Mouse (Mus musculus) spleen, adult 2 months (tissue): ENCODE results near the gene Spen.

ENCODE experiments used
- CTCF ChIP-seq: fragments of 200-500 bp; IDR thresholded peaks from 2 replicates; pipeline ENCODE4 v1.5.1; 2011; ENCODE audit warnings: mild to moderate bottlenecking, inconsistent platforms; ENCODE audit not compliant: insufficient read depth, insufficient read length, insufficient replicate concordance; ENCODE audit errors: extremely low read depth
- POLR2A ChIP-seq: fragments of 200-500 bp; IDR thresholded peaks from 2 replicates; pipeline ENCODE4 v1.6.1; 2011; ENCODE audit warnings: low read depth, low read length, inconsistent platforms

GRCm38 (mm10) chr4:141451251-141451650 is 87.1 kb downstream of the Spen start:
- no peak for TF ChIP-seq CTCF
- no peak for TF ChIP-seq POLR2A
